Mouse (Mus musculus) adrenal gland, adult 8-10 months (tissue): Measurements from ENCODE around the gene Tmem121. TPM values are rescaled to one million over a fixed set of nuclear protein-coding genes. Genes with fewer than 3 reads are reported as not detected.
"Not testable (repeated sequence)": the region's sequence is repeated elsewhere in the genome, so short reads cannot be mapped to it uniquely, and the experiment has no call there.

ENCODE experiments used
- DNase-seq: peaks from one replicate; pipeline ENCODE4 v3.0.0; 2022
- total RNA-seq, 4 experiments: library from RNA; stranded (reverse); gene quantifications; 2 replicates each; pipeline ENCODE4 v1.2.4; 2022

Gene Tmem121
- total RNA-seq, 4 experiments from 2014 or later: 5.1 to 13.1 (median 8.4) TPM

- no peak for DNase-seq
These were observed 35.6 kb downstream of the Tmem121 start for GRCm38 (mm10) chr12:113221289-113221688.

- peak; percentile 86 for DNase-seq
These were observed 36.4 kb downstream of the Tmem121 start for GRCm38 (mm10) chr12:113222121-113222636.

- no peak for DNase-seq
These were observed 37.0 kb downstream of the Tmem121 start for GRCm38 (mm10) chr12:113222748-113223147.

- DNase-seq: no peak
These were observed 38.5 kb downstream of the Tmem121 start for GRCm38 (mm10) chr12:113224206-113224605.

- no peak for DNase-seq
These were observed 39.0 kb downstream of the Tmem121 start for GRCm38 (mm10) chr12:113224687-113225091.

GRCm38 (mm10) chr12:113227970-113228593 lies 42.4 kb downstream of the Tmem121 start:
- DNase-seq: no peak

- DNase-seq: no peak
These were observed 45.0 kb downstream of the Tmem121 start for GRCm38 (mm10) chr12:113230741-113231140.

GRCm38 (mm10) chr12:113231551-113232263 lies 46.0 kb downstream of the Tmem121 start:
- not testable (repeated sequence) for DNase-seq

- not testable (repeated sequence) for DNase-seq
These were observed 46.6 kb downstream of the Tmem121 start for GRCm38 (mm10) chr12:113232264-113232750.

Other genes starting within 250 kb of the Tmem121 start
- 10 to 100 TPM; 29.3 to 45.0 (median 36.1) TPM for gene Nudt14, start 243.8 kb upstream of the Tmem121 start, total RNA-seq
- 10 to 100 TPM; 21.5 to 30.9 (median 24.2) TPM for gene Btbd6, start 209.4 kb upstream of the Tmem121 start, total RNA-seq
- 10 to 100 TPM; 49.6 to 86.9 (median 68.3) TPM for gene Brf1, start 185.2 kb upstream of the Tmem121 start, total RNA-seq
- gene Pacs2, start 171.4 kb upstream of the Tmem121 start, total RNA-seq: 10 to 100 TPM; 42.2 to 60.4 (median 53.7) TPM
- gene Tex22, start 111.4 kb upstream of the Tmem121 start, total RNA-seq: under 1 TPM in 3 of 4 experiments, not detected in 1; 0.38 to 0.65 (median 0.62) TPM
- gene Mta1, start 87.7 kb upstream of the Tmem121 start, total RNA-seq: 10 to 100 TPM; 81.8 to 92.8 (median 86.8) TPM
- 10 to 100 TPM; 46.7 to 65.5 (median 58.4) TPM for gene Crip2, start 45.7 kb upstream of the Tmem121 start, total RNA-seq
- 10 to 100 TPM; 55.3 to 90.7 (median 59.7) TPM for gene Crip1, start 39.6 kb upstream of the Tmem121 start, total RNA-seq
- gene Tedc1, start 29.5 kb upstream of the Tmem121 start, total RNA-seq: 1 to 10 TPM in 3 of 4 experiments, under 1 TPM in 1; 0.87 to 1.8 (median 1.5) TPM